Mouse (Mus musculus): ENCODE measurements around the gene Smyd3.

GRCm38 (mm10) chr1:179295626-179296025 is 222.2 kb downstream of the Smyd3 start:
- TF ChIP-seq CTCF (IDR thresholded peaks at IDR 0.05; ENCODE audit: low read depth, low read length): no peak
- no peak for TF ChIP-seq GATA2 (IDR thresholded peaks at IDR 0.05; ENCODE audit: borderline replicate concordance, low read depth, low read length)

Measured in G1E (cell line).